In the genomic region with DNA sequence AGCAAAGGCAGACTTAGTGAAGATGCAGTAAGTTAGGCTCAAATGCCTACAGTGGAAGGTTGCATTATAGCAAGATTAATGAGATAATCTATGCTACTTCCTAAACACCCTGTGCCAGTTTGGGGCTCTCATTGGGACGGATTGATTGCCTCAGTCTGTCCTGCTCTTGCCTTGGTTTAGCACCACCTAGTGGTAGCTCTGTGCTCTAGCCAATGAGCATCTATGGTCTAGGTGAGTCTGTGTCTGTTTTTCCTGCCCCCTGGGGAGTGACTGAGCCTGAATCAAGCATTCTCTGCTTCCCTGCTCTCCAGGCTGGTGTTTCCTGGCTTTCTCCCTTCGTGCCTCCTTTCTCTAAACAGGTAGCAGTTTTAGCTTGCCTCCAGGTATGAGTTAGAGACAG, we compare ENCODE assay signal across 7 mouse cellular contexts. TPM values are rescaled to one million over a fixed set of nuclear protein-coding genes. Genes with fewer than 3 reads are reported as not detected.
A peak's percentile ranks its signal among the peaks of the same experiment; 100 is the strongest.
DNase-seq lines count a peak whose midpoint lies in the region; ATAC-seq and TF ChIP-seq lines count a peak whose summit lies in the region.

No protein-coding gene starts in this region.

- no peak overlapping the region for H3K4me3 ChIP-seq in E14TG2a.4 (replicated peaks; ENCODE audit: low read length)
- H3K4me3 ChIP-seq in heart, embryonic 12.5 days, result no peak overlapping the region
- no peak overlapping the region for H3K4me3 ChIP-seq in kidney, postnatal 0 days (replicated peaks; ENCODE audit: low read depth, low read length)

- no peaks in the 10 kb centered on the region for H3K9me3 ChIP-seq in E14TG2a.4 (ENCODE audit: low read length)
- H3K9me3 ChIP-seq in heart, embryonic 12.5 days (replicated peaks), result no peaks in the 10 kb centered on the region
- H3K9me3 ChIP-seq in kidney, postnatal 0 days (replicated peaks; ENCODE audit: low read length), result no peaks in the 10 kb centered on the region

- no peaks in the 10 kb centered on the region for H3K27me3 ChIP-seq in E14TG2a.4 (ENCODE audit: insufficient read depth, low read length)
- no peaks in the 10 kb centered on the region for H3K27me3 ChIP-seq in heart, embryonic 12.5 days (replicated peaks)
- H3K27me3 ChIP-seq in kidney, postnatal 0 days (ENCODE audit: insufficient read depth, low read length), result no peaks in the 10 kb centered on the region

- no peak overlapping the region for H3K9ac ChIP-seq in heart, embryonic 12.5 days
- H3K9ac ChIP-seq in kidney, postnatal 0 days (ENCODE audit: low read depth, low read length), result no peak overlapping the region

- peaks cover under 1% of the 10 kb centered on the region; the same call in 1 of the 2 replicates for H3K4me1 ChIP-seq in E14TG2a.4 (replicated peaks; ENCODE audit: low read depth, low read length)
- peaks cover 28% of the 10 kb centered on the region for H3K4me1 ChIP-seq in heart, embryonic 12.5 days (replicated peaks)
- peaks cover 9% of the 10 kb centered on the region; the same call in 1 of the 2 replicates for H3K4me1 ChIP-seq in kidney, postnatal 0 days (replicated peaks; ENCODE audit: insufficient read depth, low read length)

- 11% methylated on average over 2 of the region's 2 CpGs for WGBS in heart, embryonic 12.5 days
- WGBS in kidney, postnatal 0 days, result 27% methylated on average over 2 of the region's 2 CpGs

- H3K4me2 ChIP-seq in heart, embryonic 12.5 days, result no peak overlapping the region
- no peak overlapping the region for H3K4me2 ChIP-seq in kidney, postnatal 0 days (ENCODE audit: low read length)

- H3K27ac ChIP-seq in heart, embryonic 12.5 days (ENCODE audit: poor library complexity, severe bottlenecking), result no peak overlapping the region
- no peak overlapping the region for H3K27ac ChIP-seq in kidney, postnatal 0 days

- ATAC-seq in heart, embryonic 12.5 days (ENCODE audit: insufficient number of reproducible peaks, low FRiP score), result peak; percentile 60
- ATAC-seq in kidney, postnatal 0 days (replicated peaks; ENCODE audit: low FRiP score, low read depth), result peak; percentile 81

- DNase-seq in adipocyte (ENCODE audit: low spot score), result peak; percentile 70
- peak; percentile 74 for DNase-seq in embryo, embryonic 10.5 days (ENCODE audit: low spot score)
- peak; percentile 84 for DNase-seq in kidney, postnatal 0 days (ENCODE audit: low spot score)
- DNase-seq in lung, postnatal 14 days, result peak; percentile 70
- peak; percentile 27 to 49 for DNase-seq in spleen, postnatal 14 days (ENCODE audit: low spot score in 2 of 2)

- peak; percentile 74 for TF ChIP-seq CTCF in E14TG2a.4 (conservative IDR thresholded peaks at IDR 0.05; ENCODE audit: low read length)
- peak; percentile 93 for TF ChIP-seq CTCF in kidney, postnatal 0 days (IDR thresholded peaks at IDR 0.05; ENCODE audit: low read depth)

- H3K36me3 ChIP-seq in E14TG2a.4 (ENCODE audit: insufficient read depth, low read length), result peaks cover 9% of the 10 kb centered on the region; the same call in 1 of the 2 replicates
- H3K36me3 ChIP-seq in heart, embryonic 12.5 days, result peaks cover 18% of the 10 kb centered on the region
- H3K36me3 ChIP-seq in kidney, postnatal 0 days (ENCODE audit: insufficient read depth, low read length), result peaks cover 5% of the 10 kb centered on the region; the same call in 1 of the 2 replicates

RNA-seq across cellular contexts. Expression of gene Sacm1l, which starts 25.2 kb away (rescaled TPM):
- 48.2 and 54.3 TPM in 2 replicates for polyA plus RNA-seq in heart, embryonic 12.5 days (2016; fragmentation: Nextera tagmentation; extraction: Ambion mirVana)
- polyA plus RNA-seq in kidney, postnatal 0 days (2015; fragmentation: Nextera tagmentation; extraction: Ambion mirVana), result 55.2 and 59.5 TPM in 2 replicates

RNA-seq across cellular contexts. Expression of gene Limd1, which starts 25.8 kb away (rescaled TPM):
- 37.8 and 40.8 TPM in 2 replicates for polyA plus RNA-seq in heart, embryonic 12.5 days (2016; fragmentation: Nextera tagmentation; extraction: Ambion mirVana)
- 43.3 and 44.0 TPM in 2 replicates for polyA plus RNA-seq in kidney, postnatal 0 days (2015; fragmentation: Nextera tagmentation; extraction: Ambion mirVana)
